Mouse (Mus musculus) G1E-ER4 (cell line): ENCODE measurements around the gene Zfp759. TPM values are rescaled to one million over a fixed set of nuclear protein-coding genes. Genes with fewer than 3 reads are reported as not detected.

Source experiments
- GATA1 ChIP-seq: IDR thresholded peaks from one replicate; pipeline ENCODE4 v1.8.0; 2012; ENCODE audit warnings: low read length, inconsistent platforms
- polyA plus RNA-seq: library from polyadenylated mRNA; stranded (reverse); fragments of >175 nt; gene quantifications from 2 replicates; pipeline ENCODE4 v1.2.3, GENCODE M21; 2012

Gene Zfp759
- polyA plus RNA-seq, 1 experiment, result 0.27 TPM

DNA sequence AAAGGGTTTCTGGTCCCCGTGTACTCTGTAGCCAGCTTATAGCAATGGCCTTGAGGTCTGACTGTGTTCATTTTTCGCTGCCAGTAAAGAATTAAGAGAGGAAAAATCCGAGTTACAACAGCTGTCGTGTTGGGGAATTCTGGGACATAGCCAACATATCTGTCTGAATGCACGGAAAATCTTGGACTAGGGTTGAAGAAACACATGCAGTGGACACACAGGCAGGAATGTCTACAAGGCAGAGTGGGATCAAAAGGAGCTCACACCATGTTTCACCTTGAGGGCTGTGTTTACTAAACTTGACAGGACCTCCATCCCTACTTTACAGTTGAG lies 52.2 kb downstream of the Zfp759 start:
- TF ChIP-seq GATA1, result no peak

Other genes starting within 250 kb of the Zfp759 start
- 0.06 TPM in 1 of 2 replicates, not detected in the other for gene Gm10767, start 216.7 kb upstream of the Zfp759 start, polyA plus RNA-seq
- gene Zfp712, start 60.5 kb upstream of the Zfp759 start, polyA plus RNA-seq, result 0.02 and 0.06 TPM in 2 replicates
- 0.06 TPM in 1 of 2 replicates, not detected in the other for gene Zfp708, start 23.7 kb upstream of the Zfp759 start, polyA plus RNA-seq
- 0.06 and 0.30 TPM in 2 replicates for gene Gm28557, start 13.1 kb upstream of the Zfp759 start, polyA plus RNA-seq
- gene Rslcan18, start 5.4 kb upstream of the Zfp759 start, polyA plus RNA-seq, result 0.05 TPM in 1 of 2 replicates, not detected in the other
- 0.02 and 0.14 TPM in 2 replicates for gene Rsl1, start 51.5 kb downstream of the Zfp759 start, polyA plus RNA-seq
- 0.02 and 0.04 TPM in 2 replicates for gene Zfp455, start 72.8 kb downstream of the Zfp759 start, polyA plus RNA-seq
- 0.12 and 0.16 TPM in 2 replicates for gene Zfp458, start 156.8 kb downstream of the Zfp759 start, polyA plus RNA-seq
- gene Zfp457, start 184.8 kb downstream of the Zfp759 start, polyA plus RNA-seq, result 0.09 and 0.22 TPM in 2 replicates
- 0.11 and 0.18 TPM in 2 replicates for gene Zfp595, start 210.9 kb downstream of the Zfp759 start, polyA plus RNA-seq
- gene Gm28044, start 238.9 kb downstream of the Zfp759 start, polyA plus RNA-seq, result not detected in 2 replicates
- gene Zfp953, start 238.9 kb downstream of the Zfp759 start, polyA plus RNA-seq, result 0.03 TPM in 2 replicates